Mouse (Mus musculus) bone marrow, adult 2 months (tissue): ENCODE data around the gene Notum.

Experiments
- CTCF ChIP-seq: fragments of 200-500 bp; IDR thresholded peaks from 2 replicates; pipeline ENCODE4 v1.5.1; 2011; ENCODE audit warnings: low read length, control low read depth; ENCODE audit not compliant: control insufficient read depth, insufficient read depth
- POLR2A ChIP-seq: fragments of 200-500 bp; IDR thresholded peaks from 2 replicates; pipeline ENCODE4 v1.6.1; 2011; ENCODE audit warnings: low read depth, mild to moderate bottlenecking, control low read depth, low read length, borderline replicate concordance; ENCODE audit not compliant: control insufficient read depth

- TF ChIP-seq CTCF (no peak), POLR2A (no peak)
These were observed 30.5 kb downstream of the Notum start for GRCm38 (mm10) chr11:120630401-120630871.
